Mouse (Mus musculus) heart, embryonic 15.5 days (tissue): ENCODE results near the gene Prr22. TPM values are rescaled to one million over a fixed set of nuclear protein-coding genes. Genes with fewer than 3 reads are reported as not detected.

Experiments used
- ATAC-seq: fragments of 200-750 bp; cut with Nextera tagmentation; replicated peaks from 2 replicates; pipeline ENCODE4 v1.8.0; 2017; ENCODE audit warnings: low read depth, moderate TSS enrichment; ENCODE audit not compliant: insufficient number of reproducible peaks, insufficient read depth, low FRiP score
- H3K27ac ChIP-seq: fragments of 300-500 bp; sonication (generic); 2 replicates; pipeline ENCODE4 v1.5.1; 2015; ENCODE audit warnings: mild to moderate bottlenecking, inconsistent platforms
- H3K27me3 ChIP-seq: fragments of 300-500 bp; sonication (generic); 2 replicates; pipeline ENCODE4 v1.6.1; 2015; ENCODE audit warnings: inconsistent platforms
- H3K36me3 ChIP-seq: fragments of 300-500 bp; sonication (generic); 2 replicates; pipeline ENCODE4 v1.6.1; 2015; ENCODE audit warnings: mild to moderate bottlenecking, inconsistent platforms
- H3K4me1 ChIP-seq: fragments of 300-500 bp; sonication (generic); replicated peaks from 2 replicates; pipeline ENCODE4 v1.6.1; 2015; ENCODE audit warnings: inconsistent platforms
- H3K4me2 ChIP-seq: fragments of 300-500 bp; sonication (generic); 2 replicates; pipeline ENCODE4 v1.6.1; 2015; ENCODE audit warnings: inconsistent platforms, mild to moderate bottlenecking, moderate library complexity
- H3K4me3 ChIP-seq: fragments of 300-500 bp; sonication (generic); 2 replicates; pipeline ENCODE4 v1.5.1; 2015; ENCODE audit warnings: mild to moderate bottlenecking, inconsistent platforms
- H3K9ac ChIP-seq: fragments of 300-500 bp; sonication (generic); 2 replicates; pipeline ENCODE4 v1.6.1; 2015; ENCODE audit warnings: mild to moderate bottlenecking, inconsistent platforms
- H3K9me3 ChIP-seq: fragments of 300-500 bp; sonication (generic); replicated peaks from 2 replicates; pipeline ENCODE4 v1.6.1; 2016; ENCODE audit warnings: inconsistent platforms
- WGBS: fragments of 180-500 bp; shearing (Covaris S2); methylation state at CpG from one replicate; pipeline ENCODE4 v1.1.7; 2015; ENCODE audit warnings: mixed read lengths; 5-methylcytosine and 5-hydroxymethylcytosine counted together
- polyA plus RNA-seq: library from polyadenylated mRNA; unstranded; fragments of >200 nt; fragmentation: Nextera tagmentation; extraction: Ambion mirVana; gene quantifications from 2 replicates; pipeline ENCODE4 v1.2.1, GENCODE M21; 2015

Prr22 gene
- polyA plus RNA-seq, 1 experiment from 2014 or later, result 0.92 TPM

- Histone ChIP-seq H3K27me3 (no peaks in the 10 kb centered on the region), H3K9me3 (no peaks in the 10 kb centered on the region), H3K27ac (peak overlapping the region; percentile 87), H3K4me3 (no peak overlapping the region), H3K9ac (no peak overlapping the region), H3K4me2 (no peak overlapping the region), H3K36me3 (no peaks in the 10 kb centered on the region), H3K4me1 (peaks cover 31% of the 10 kb centered on the region)
- ATAC-seq, result peak; percentile 19; the same call in 1 of the 2 replicates
- 58% methylated on average over 17 of the region's 17 CpGs for WGBS
Observed at GRCm38 (mm10) chr17:56740788-56741160, 29.3 kb upstream of the Prr22 start.

DNA sequence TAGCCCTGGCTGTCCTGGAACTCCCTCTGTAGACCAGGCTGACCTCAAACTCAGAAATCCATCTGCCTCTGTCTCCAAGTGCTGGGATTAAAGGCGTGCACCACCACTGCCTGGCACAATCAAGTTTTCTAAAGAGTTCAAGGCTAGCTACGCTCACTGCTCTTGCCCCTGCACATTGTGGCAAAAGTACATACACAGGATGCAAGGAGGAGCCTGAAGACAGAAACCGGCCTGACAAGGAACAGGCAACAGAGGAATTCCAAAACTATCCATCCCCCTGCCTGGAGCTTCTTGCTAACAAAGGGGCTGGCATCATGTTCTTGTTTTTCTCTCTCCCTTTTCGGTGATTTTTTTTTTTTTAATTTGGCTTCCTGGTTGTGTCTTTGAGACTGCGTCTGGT, 25.9 kb upstream of the Prr22 start:
- no peaks in the 10 kb centered on the region for H3K27me3 ChIP-seq
- H3K36me3 ChIP-seq, result no peaks in the 10 kb centered on the region
- no peak overlapping the region for H3K9ac ChIP-seq
- ATAC-seq, result no peak
- WGBS, result 47% methylated on average over 5 of the region's 5 CpGs
- H3K4me1 ChIP-seq, result peaks cover 24% of the 10 kb centered on the region
- no peak overlapping the region for H3K4me2 ChIP-seq
- H3K4me3 ChIP-seq, result no peak overlapping the region
- no peaks in the 10 kb centered on the region for H3K9me3 ChIP-seq
- no peak overlapping the region for H3K27ac ChIP-seq

DNA sequence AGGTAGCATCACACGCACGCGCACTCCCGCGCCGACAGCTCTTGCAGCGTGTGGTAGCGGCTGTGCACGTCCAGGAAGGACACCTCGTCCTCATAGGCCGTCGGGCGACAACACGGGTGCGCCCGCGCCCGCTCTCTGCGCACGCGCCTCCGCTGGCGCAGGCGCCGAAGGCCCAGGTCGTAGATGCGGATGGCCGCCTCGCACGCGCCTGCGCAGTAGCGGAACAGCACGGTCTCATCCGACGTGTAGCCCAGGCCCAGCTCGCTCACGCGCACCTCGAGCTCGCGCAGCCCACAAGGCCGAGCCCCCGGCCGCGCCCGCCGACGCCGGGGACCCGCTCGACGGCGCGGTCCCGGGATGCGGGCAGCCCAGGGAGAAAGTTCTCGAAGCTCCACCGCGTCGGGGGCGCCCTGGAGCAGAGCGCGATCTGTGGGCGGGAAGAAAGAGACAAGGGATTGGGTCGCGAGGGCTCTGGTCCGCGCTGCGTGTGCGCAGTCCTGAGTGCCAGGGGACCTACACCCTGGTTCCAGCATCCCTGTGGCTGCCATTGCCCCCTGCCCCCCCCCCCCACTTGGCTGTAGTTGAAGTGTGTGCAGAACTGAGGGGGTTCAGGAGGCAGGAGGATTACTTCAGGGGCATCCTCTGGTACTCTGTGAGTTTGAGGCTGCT, 18.5 kb upstream of the Prr22 start:
- 0 out of 2 replicates have a peak overlapping the region, but pooled peaks have one; percentile 36 for H3K9ac ChIP-seq
- peak overlapping the region; percentile 40 for H3K4me3 ChIP-seq
- no peak overlapping the region for H3K27ac ChIP-seq
- peak; percentile 50 for ATAC-seq
- H3K4me1 ChIP-seq, result peaks cover 28% of the 10 kb centered on the region
- no peaks in the 10 kb centered on the region for H3K36me3 ChIP-seq
- 20% methylated on average over 71 of the region's 71 CpGs for WGBS
- peaks cover 59% of the 10 kb centered on the region for H3K27me3 ChIP-seq
- H3K4me2 ChIP-seq, result peak overlapping the region; percentile 59
- no peaks in the 10 kb centered on the region for H3K9me3 ChIP-seq

DNA sequence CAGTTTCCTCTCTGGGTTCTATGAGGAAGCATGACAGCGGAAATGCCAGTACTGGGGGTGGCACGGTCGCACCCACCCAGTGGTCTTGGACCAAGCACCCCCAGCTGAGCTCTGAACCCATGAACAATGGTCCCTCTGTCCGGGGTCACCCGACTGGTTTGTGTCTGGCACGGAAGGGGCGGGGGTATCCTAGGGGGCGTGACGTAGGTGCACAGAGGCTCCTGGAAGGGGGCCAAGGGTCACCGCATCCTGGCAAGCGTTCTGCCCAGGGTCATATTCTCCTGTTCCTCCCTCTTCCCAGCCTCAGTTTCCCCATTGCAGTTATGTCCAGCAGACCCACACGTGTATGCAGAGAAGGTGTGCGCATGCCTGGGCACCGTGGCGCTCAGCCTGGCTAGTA, 16.6 kb upstream of the Prr22 start:
- H3K4me3 ChIP-seq, result no peak overlapping the region
- H3K27ac ChIP-seq, result no peak overlapping the region
- H3K4me1 ChIP-seq, result peaks cover 35% of the 10 kb centered on the region
- H3K4me2 ChIP-seq, result no peak overlapping the region
- H3K27me3 ChIP-seq, result peaks cover 78% of the 10 kb centered on the region
- H3K9ac ChIP-seq, result no peak overlapping the region
- 21% methylated on average over 15 of the region's 15 CpGs for WGBS
- no peaks in the 10 kb centered on the region for H3K9me3 ChIP-seq
- no peak for ATAC-seq
- no peaks in the 10 kb centered on the region for H3K36me3 ChIP-seq

- no peaks in the 10 kb centered on the region for H3K36me3 ChIP-seq
- no peaks in the 10 kb centered on the region for H3K9me3 ChIP-seq
- H3K27me3 ChIP-seq, result peaks cover 82% of the 10 kb centered on the region
- peak overlapping the region; percentile 18; the same call in 1 of the 2 replicates for H3K4me2 ChIP-seq
- WGBS, result 13% methylated on average over 36 of the region's 36 CpGs
- H3K4me1 ChIP-seq, result peaks cover 37% of the 10 kb centered on the region
- no peak overlapping the region for H3K27ac ChIP-seq
- ATAC-seq, result no peak
- no peak overlapping the region for H3K9ac ChIP-seq
- H3K4me3 ChIP-seq, result no peak overlapping the region; the same call in 1 of the 2 replicates
Observed at GRCm38 (mm10) chr17:56754271-56755185, 15.5 kb upstream of the Prr22 start.

DNA sequence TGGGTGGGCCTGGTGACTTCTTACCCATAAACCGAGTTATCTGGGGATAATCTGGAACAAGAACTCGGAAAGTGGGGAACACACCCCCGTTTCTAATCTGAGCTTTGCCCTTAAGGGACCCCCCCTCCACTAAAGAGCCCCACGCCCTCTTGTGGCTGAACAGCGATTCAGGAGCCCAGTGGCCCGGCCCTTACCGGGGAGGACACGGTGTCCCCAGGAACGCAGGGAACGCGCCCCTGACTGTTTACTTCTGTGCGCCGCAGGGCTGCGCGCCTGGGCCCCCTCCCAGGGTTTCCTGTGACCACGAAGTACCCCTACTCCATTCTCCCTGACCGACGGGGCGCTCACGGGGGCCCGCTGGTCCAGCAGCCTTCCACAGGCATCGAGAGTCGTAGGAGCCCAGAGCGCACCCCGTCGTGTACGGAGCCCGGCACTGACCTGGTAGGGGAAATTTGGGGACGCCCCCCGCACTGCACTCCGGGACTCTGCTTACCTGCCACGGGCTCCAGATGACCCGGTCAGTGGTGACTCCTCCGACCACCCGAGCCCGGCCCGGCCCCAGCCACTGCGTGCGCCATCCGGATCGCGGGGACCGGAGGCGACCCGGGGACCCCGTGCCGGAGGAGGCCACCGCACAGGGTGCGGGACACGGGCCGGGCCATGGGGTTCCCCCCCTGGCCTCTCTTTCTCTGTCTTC, 13.2 kb upstream of the Prr22 start:
- peak overlapping the region; percentile 99 for H3K4me2 ChIP-seq
- ATAC-seq, result peak; percentile 20
- H3K36me3 ChIP-seq, result no peaks in the 10 kb centered on the region
- H3K27me3 ChIP-seq, result peaks cover 70% of the 10 kb centered on the region
- H3K9ac ChIP-seq, result peak overlapping the region; percentile 79
- peaks cover 38% of the 10 kb centered on the region for H3K4me1 ChIP-seq
- H3K4me3 ChIP-seq, result peak overlapping the region; percentile 67
- H3K9me3 ChIP-seq, result no peaks in the 10 kb centered on the region
- WGBS, result 1% methylated on average over 51 of the region's 51 CpGs
- H3K27ac ChIP-seq, result peak overlapping the region; percentile 55; the same call in 1 of the 2 replicates

- Histone ChIP-seq H3K36me3 (no peaks in the 10 kb centered on the region), H3K4me1 (peaks cover 45% of the 10 kb centered on the region), H3K9me3 (no peaks in the 10 kb centered on the region), H3K27ac (peak within 1 kb of the TSS; percentile 55; the same call in 1 of the 2 replicates), H3K9ac (peak within 1 kb of the TSS; percentile 79), H3K4me2 (peak within 1 kb of the TSS; percentile 99), H3K4me3 (peak within 1 kb of the TSS; percentile 67), H3K27me3 (peaks cover 63% of the 10 kb centered on the region)
- under 1% methylated on average over 46 of the region's 48 CpGs for WGBS
- peak; percentile 65 for ATAC-seq
Observed at GRCm38 (mm10) chr17:56757416-56758123, 12.5 kb upstream of the Prr22 start, which contains the start of gene Nrtn. Gene Nrtn (minus strand): TSS chr17:56757530.

- Histone ChIP-seq H3K36me3 (no peaks in the 10 kb centered on the region), H3K27me3 (peaks cover 57% of the 10 kb centered on the region), H3K9me3 (no peaks in the 10 kb centered on the region), H3K9ac (no peak overlapping the region), H3K4me1 (peaks cover 50% of the 10 kb centered on the region), H3K4me2 (peak overlapping the region; percentile 99), H3K27ac (no peak overlapping the region), H3K4me3 (no peak overlapping the region)
- ATAC-seq, result no peak
- 8% methylated on average over 12 of the region's 12 CpGs for WGBS
Observed at GRCm38 (mm10) chr17:56758132-56758531, 11.9 kb upstream of the Prr22 start.

DNA sequence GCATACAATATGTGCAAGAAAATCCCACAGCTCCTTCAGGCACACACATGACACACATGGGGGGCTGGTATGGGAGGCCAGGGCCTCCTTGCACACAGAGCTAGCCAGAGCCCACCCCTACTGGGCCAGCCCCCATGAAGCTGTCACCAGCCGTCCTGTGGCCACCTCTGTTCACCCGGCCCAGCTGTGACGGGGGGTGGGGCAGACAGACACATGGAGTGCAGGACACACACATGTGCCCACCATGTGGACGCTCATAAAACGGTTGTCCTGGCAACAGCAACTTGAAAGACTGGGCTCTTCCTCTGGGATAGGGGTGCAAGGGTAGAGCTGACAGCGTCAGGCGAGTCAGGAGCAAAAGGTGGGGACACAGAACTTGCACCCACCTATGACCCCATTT, 10.8 kb upstream of the Prr22 start:
- H3K27me3 ChIP-seq, result peaks cover 46% of the 10 kb centered on the region
- WGBS, result 59% methylated on average over 7 of the region's 7 CpGs
- no peaks in the 10 kb centered on the region for H3K36me3 ChIP-seq
- H3K4me1 ChIP-seq, result peaks cover 54% of the 10 kb centered on the region
- H3K4me2 ChIP-seq, result no peak overlapping the region
- no peaks in the 10 kb centered on the region for H3K9me3 ChIP-seq
- no peak overlapping the region for H3K4me3 ChIP-seq
- no peak overlapping the region for H3K27ac ChIP-seq
- no peak overlapping the region for H3K9ac ChIP-seq
- ATAC-seq, result no peak

GRCm38 (mm10) chr17:56761077-56761476, 9.0 kb upstream of the Prr22 start:
- Histone ChIP-seq H3K4me3 (no peak overlapping the region), H3K4me1 (peaks cover 54% of the 10 kb centered on the region), H3K27ac (no peak overlapping the region), H3K9me3 (no peaks in the 10 kb centered on the region), H3K4me2 (no peak overlapping the region), H3K36me3 (no peaks in the 10 kb centered on the region), H3K9ac (no peak overlapping the region), H3K27me3 (peaks cover 28% of the 10 kb centered on the region)
- 70% methylated on average over 3 of the region's 3 CpGs for WGBS
- no peak for ATAC-seq
